Mouse (Mus musculus): Measurements from ENCODE around the gene Asb4. TPM values are rescaled to one million over a fixed set of nuclear protein-coding genes. Genes with fewer than 3 reads are reported as not detected.

The Asb4 gene
- total RNA-seq, 2 experiments from 2014 or later: 7.3 to 9.3 TPM

- intact Hi-C loops (cut with DNase I; ENCODE audit: low total_unique reads): loop anchor here (10.0 kb wide), 2 partner anchors 252 to 832 kb away; no protein-coding TSS in a partner anchor
- DNase-seq: no peak
Observed at GRCm38 (mm10) chr6:5386486-5386885, 3.3 kb downstream of the Asb4 start.

GRCm38 (mm10) chr6:5387396-5387795, 4.2 kb downstream of the Asb4 start:
- DNase-seq: no peak
- intact Hi-C loops (cut with DNase I; ENCODE audit: low total_unique reads): loop anchor here (10.0 kb wide), 2 partner anchors 253 to 833 kb away; no protein-coding TSS in a partner anchor

- intact Hi-C loops (cut with DNase I; ENCODE audit: low total_unique reads): no loop called here
- peak; percentile 11 for DNase-seq
Observed at GRCm38 (mm10) chr6:5390298-5390697, 7.1 kb downstream of the Asb4 start.

GRCm38 (mm10) chr6:5390952-5391351, 7.8 kb downstream of the Asb4 start:
- no peak for DNase-seq
- intact Hi-C loops (cut with DNase I; ENCODE audit: low total_unique reads): no loop called here

- DNase-seq: no peak
- intact Hi-C loops (cut with DNase I; ENCODE audit: low total_unique reads): no loop called here
Observed at GRCm38 (mm10) chr6:5394971-5395370, 11.8 kb downstream of the Asb4 start.

- DNase-seq: no peak
- intact Hi-C loops (cut with DNase I; ENCODE audit: low total_unique reads): no loop called here
Observed at GRCm38 (mm10) chr6:5396797-5397196, 13.6 kb downstream of the Asb4 start.

- peak; percentile 67 for DNase-seq
- intact Hi-C loops (cut with DNase I; ENCODE audit: low total_unique reads): no loop called here
Observed at GRCm38 (mm10) chr6:5401394-5401793, 18.2 kb downstream of the Asb4 start.

GRCm38 (mm10) chr6:5403095-5403815, 20.1 kb downstream of the Asb4 start:
- intact Hi-C loops (cut with DNase I; ENCODE audit: low total_unique reads): no loop called here
- DNase-seq: no peak

GRCm38 (mm10) chr6:5404016-5404415, 20.8 kb downstream of the Asb4 start:
- intact Hi-C loops (cut with DNase I; ENCODE audit: low total_unique reads): no loop called here
- no peak for DNase-seq

GRCm38 (mm10) chr6:5408451-5409177, 25.4 kb downstream of the Asb4 start:
- no peak for DNase-seq
- intact Hi-C loops (cut with DNase I; ENCODE audit: low total_unique reads): no loop called here

- intact Hi-C loops (cut with DNase I; ENCODE audit: low total_unique reads): loop anchor here (2.0 to 5.0 kb wide), 2 partner anchors 78 to 179 kb away; no protein-coding TSS in a partner anchor
Observed at GRCm38 (mm10) chr6:5409676-5410075, 26.5 kb downstream of the Asb4 start.

GRCm38 (mm10) chr6:5410697-5411391, 27.7 kb downstream of the Asb4 start:
- DNase-seq: peak; percentile 70

More at GRCm38 (mm10) chr6:5409676-5410075, 26.5 kb downstream of the Asb4 start:
- DNase-seq: no peak

GRCm38 (mm10) chr6:5413282-5413681, 30.1 kb downstream of the Asb4 start:
- DNase-seq: peak; percentile 61
- intact Hi-C loops (cut with DNase I; ENCODE audit: low total_unique reads): loop anchor here (5.0 kb wide), 1 partner anchor 74 kb away; no protein-coding TSS in a partner anchor

More at GRCm38 (mm10) chr6:5410697-5411391, 27.7 kb downstream of the Asb4 start:
- intact Hi-C loops (cut with DNase I; ENCODE audit: low total_unique reads): loop anchor here (2.0 to 5.0 kb wide), 2 partner anchors 76 to 178 kb away; no protein-coding TSS in a partner anchor

GRCm38 (mm10) chr6:5421442-5421841, 38.3 kb downstream of the Asb4 start:
- intact Hi-C loops (cut with DNase I; ENCODE audit: low total_unique reads): no loop called here
- no peak for DNase-seq

GRCm38 (mm10) chr6:5422386-5422785, 39.2 kb downstream of the Asb4 start:
- no peak for DNase-seq
- intact Hi-C loops (cut with DNase I; ENCODE audit: low total_unique reads): no loop called here

GRCm38 (mm10) chr6:5423594-5423993, 40.4 kb downstream of the Asb4 start:
- no peak for DNase-seq
- intact Hi-C loops (cut with DNase I; ENCODE audit: low total_unique reads): no loop called here

GRCm38 (mm10) chr6:5427033-5427432, 43.8 kb downstream of the Asb4 start:
- no peak for DNase-seq

GRCm38 (mm10) chr6:5429562-5429961, 46.4 kb downstream of the Asb4 start:
- intact Hi-C loops (cut with DNase I; ENCODE audit: low total_unique reads): no loop called here
- DNase-seq: no peak

More at GRCm38 (mm10) chr6:5427033-5427432, 43.8 kb downstream of the Asb4 start:
- intact Hi-C loops (cut with DNase I; ENCODE audit: low total_unique reads): no loop called here

GRCm38 (mm10) chr6:5429982-5430550, 46.9 kb downstream of the Asb4 start:
- no peak for DNase-seq
- intact Hi-C loops (cut with DNase I; ENCODE audit: low total_unique reads): no loop called here

GRCm38 (mm10) chr6:5433887-5434286, 50.7 kb downstream of the Asb4 start:
- no peak for DNase-seq
- intact Hi-C loops (cut with DNase I; ENCODE audit: low total_unique reads): no loop called here
